Mouse (Mus musculus) heart, postnatal 0 days (tissue): ENCODE data around the gene Baiap3. TPM values are rescaled to one million over a fixed set of nuclear protein-coding genes. Genes with fewer than 3 reads are reported as not detected.

ENCODE experiments used
- ATAC-seq: fragments of 200-750 bp; cut with Nextera tagmentation; 2 replicates; pipeline ENCODE4 v1.8.0; 2017; ENCODE audit warnings: low read depth, moderate number of reproducible peaks, moderate library complexity; ENCODE audit not compliant: insufficient read depth
- DNase-seq: peaks from one replicate; pipeline ENCODE4 v3.0.0-alpha.2; 2016; ENCODE audit warnings: low spot score
- H3K27ac ChIP-seq: fragments of 300-500 bp; sonication (generic); 2 replicates; pipeline ENCODE4 v1.5.1; 2014; ENCODE audit warnings: low read depth, mild to moderate bottlenecking
- H3K27me3 ChIP-seq: fragments of 300-500 bp; sonication (generic); 2 replicates; pipeline ENCODE4 v1.6.1; 2014; ENCODE audit warnings: low read length, mixed read lengths; ENCODE audit not compliant: control insufficient read depth, insufficient read depth
- H3K36me3 ChIP-seq: fragments of 300-500 bp; sonication (generic); replicated peaks from 2 replicates; pipeline ENCODE4 v1.6.1; 2014; ENCODE audit warnings: low read length, mixed read lengths; ENCODE audit not compliant: control insufficient read depth, insufficient read depth
- H3K4me1 ChIP-seq: fragments of 300-500 bp; sonication (generic); 2 replicates; pipeline ENCODE4 v1.6.1; 2014; ENCODE audit warnings: antibody characterized with exemption; ENCODE audit not compliant: control insufficient read depth, insufficient read depth
- H3K4me2 ChIP-seq: fragments of 300-500 bp; sonication (generic); 2 replicates; pipeline ENCODE4 v1.6.1; 2014; ENCODE audit warnings: low read depth, mild to moderate bottlenecking, low read length, moderate library complexity
- H3K4me3 ChIP-seq: fragments of 300-500 bp; sonication (generic); 2 replicates; pipeline ENCODE4 v1.5.1; 2014; ENCODE audit warnings: low read depth, low read length
- H3K9ac ChIP-seq: fragments of 300-500 bp; sonication (generic); replicated peaks from 2 replicates; pipeline ENCODE4 v1.6.1; 2014; ENCODE audit warnings: low read depth, low read length, mixed read lengths
- H3K9me3 ChIP-seq: fragments of 300-500 bp; sonication (generic); replicated peaks from 2 replicates; pipeline ENCODE4 v1.6.1; 2016; ENCODE audit warnings: low read length; ENCODE audit not compliant: control insufficient read depth
- CTCF ChIP-seq: IDR thresholded peaks from 2 replicates; pipeline ENCODE4 v1.5.1; 2016; ENCODE audit warnings: antibody characterized with exemption, control low read depth, low read depth
- EP300 ChIP-seq: IDR thresholded peaks from 2 replicates; pipeline ENCODE4 v1.6.1; 2016; ENCODE audit warnings: antibody characterized with exemption, low read depth
- WGBS: fragments of 180-500 bp; shearing (Covaris S2); extraction: QIAGEN DNeasy Blood & Tissue Kit; methylation state at CpG from one replicate; pipeline ENCODE4 v1.1.7; 2014; 5-methylcytosine and 5-hydroxymethylcytosine counted together
- polyA plus RNA-seq: library from polyadenylated mRNA; unstranded; fragments of >200 nt; fragmentation: Nextera tagmentation; extraction: Ambion mirVana; gene quantifications from 2 replicates; pipeline ENCODE4 v1.2.1, GENCODE M21; 2015
- total RNA-seq: library from RNA; depleted of rRNA; stranded (reverse); fragments of >200 nt; gene quantifications from 2 replicates; pipeline ENCODE4 v1.2.3, GENCODE M21; 2014; ENCODE audit warnings: low replicate concordance; rRNA removed

Baiap3 gene
- total RNA-seq (2.1 TPM in 1 of 2 replicates, not detected in the other), polyA plus RNA-seq (0.12 and 0.22 TPM in 2 replicates)

DNA sequence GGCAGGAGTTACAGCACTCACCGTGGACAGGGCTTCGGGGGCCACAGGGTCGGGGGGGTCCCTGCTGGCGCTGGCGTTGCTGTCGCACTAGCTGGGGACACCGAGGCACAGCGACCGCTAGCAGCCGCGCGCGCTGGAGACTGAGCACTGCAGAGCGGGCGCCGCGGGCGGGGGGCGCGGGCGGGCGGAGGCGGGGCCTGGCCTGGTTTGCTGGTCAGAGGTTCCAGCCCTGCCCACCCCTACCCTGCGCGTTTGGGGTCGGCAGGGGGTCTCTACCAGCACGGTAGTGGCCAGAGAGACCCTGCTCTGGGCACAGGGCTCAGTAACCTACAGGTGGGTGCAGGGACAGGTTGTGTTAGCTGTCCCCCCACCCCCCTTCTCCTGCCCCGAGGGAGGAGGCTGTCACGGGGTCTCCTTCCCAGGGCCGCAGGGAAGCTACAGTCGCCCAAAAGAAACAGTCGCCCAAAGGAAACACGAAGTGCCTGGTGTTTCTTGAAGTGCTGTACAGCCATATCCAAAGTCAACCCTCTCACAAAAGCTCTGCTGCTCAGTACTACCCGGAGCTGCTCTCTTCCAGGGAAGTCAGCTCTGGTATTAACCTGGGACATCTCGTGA lies at the start of gene Baiap3:
TSS of gene Baiap3 (minus strand) at position 225 of the 615 bp plus-strand sequence.
- 5% methylated on average over 35 of the region's 35 CpGs for WGBS
- no peak within 1 kb of the TSS for H3K27ac ChIP-seq
- H3K4me1 ChIP-seq = peaks cover 5% of the 10 kb centered on the region; the same call in 1 of the 2 replicates
- H3K4me2 ChIP-seq = peak within 1 kb of the TSS; percentile 59
- no peak within 1 kb of the TSS; the same call in 1 of the 2 replicates for H3K9ac ChIP-seq
- peak within 1 kb of the TSS; percentile 35 for H3K4me3 ChIP-seq
- TF ChIP-seq EP300 (no peak), CTCF (no peak)
- H3K36me3 ChIP-seq = peaks cover 12% of the 10 kb centered on the region; the same call in 1 of the 2 replicates
- H3K27me3 ChIP-seq = peaks cover 25% of the 10 kb centered on the region
- DNase-seq (no peak), ATAC-seq (peak; percentile 36; the same call in 1 of the 2 replicates)
- H3K9me3 ChIP-seq = no peaks in the 10 kb centered on the region

DNA sequence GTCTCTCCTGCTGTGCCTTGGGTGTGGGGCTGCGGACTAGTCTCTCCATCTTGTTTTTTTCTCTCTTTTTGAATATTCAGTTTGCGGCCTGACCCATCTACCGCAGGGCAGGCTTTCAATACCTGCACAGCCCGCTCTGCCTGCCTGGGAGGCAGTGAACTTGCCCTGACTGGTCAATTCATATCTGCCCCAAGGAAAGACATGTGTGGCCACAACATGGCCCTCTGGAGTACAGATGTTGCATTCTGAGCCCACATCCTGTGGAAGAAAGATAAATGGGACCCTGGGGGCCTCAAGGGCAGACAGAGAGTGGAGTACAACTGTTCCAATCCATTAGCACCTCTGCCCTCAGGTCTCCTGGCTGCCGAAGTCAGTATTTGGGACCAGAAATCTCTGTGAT lies 41.9 kb upstream of the Baiap3 start, which contains the start of gene Prss34:
TSS of gene Prss34 (plus strand) at position 301 of the 400 bp plus-strand sequence.
- Histone ChIP-seq H3K4me1 (no peaks in the 10 kb centered on the region), H3K36me3 (no peaks in the 10 kb centered on the region), H3K27me3 (peaks cover 6% of the 10 kb centered on the region; the same call in 1 of the 2 replicates), H3K27ac (no peak within 1 kb of the TSS), H3K9me3 (no peaks in the 10 kb centered on the region), H3K4me3 (no peak within 1 kb of the TSS), H3K9ac (no peak within 1 kb of the TSS), H3K4me2 (no peak within 1 kb of the TSS)
- no peak for DNase-seq
- TF ChIP-seq CTCF = no peak
- TF ChIP-seq EP300 = no peak
- 72% methylated on average over 5 of the region's 5 CpGs for WGBS
- ATAC-seq = no peak

- no peaks in the 10 kb centered on the region for H3K4me1 ChIP-seq
- H3K9ac ChIP-seq = no peak overlapping the region
- 0 out of 2 replicates have a peak, but pooled peaks cover 3% of the 10 kb centered on the region for H3K27me3 ChIP-seq
- H3K4me2 ChIP-seq = no peak overlapping the region
- H3K36me3 ChIP-seq = no peaks in the 10 kb centered on the region
- no peak overlapping the region for H3K4me3 ChIP-seq
- TF ChIP-seq EP300 (no peak), CTCF (no peak)
- H3K27ac ChIP-seq = no peak overlapping the region
- 36% methylated on average over 1 of the region's 1 CpGs for WGBS
- DNase-seq = no peak
- no peak for ATAC-seq
- no peaks in the 10 kb centered on the region for H3K9me3 ChIP-seq
Observed at GRCm38 (mm10) chr17:25294111-25294510, 37.9 kb upstream of the Baiap3 start.

DNA sequence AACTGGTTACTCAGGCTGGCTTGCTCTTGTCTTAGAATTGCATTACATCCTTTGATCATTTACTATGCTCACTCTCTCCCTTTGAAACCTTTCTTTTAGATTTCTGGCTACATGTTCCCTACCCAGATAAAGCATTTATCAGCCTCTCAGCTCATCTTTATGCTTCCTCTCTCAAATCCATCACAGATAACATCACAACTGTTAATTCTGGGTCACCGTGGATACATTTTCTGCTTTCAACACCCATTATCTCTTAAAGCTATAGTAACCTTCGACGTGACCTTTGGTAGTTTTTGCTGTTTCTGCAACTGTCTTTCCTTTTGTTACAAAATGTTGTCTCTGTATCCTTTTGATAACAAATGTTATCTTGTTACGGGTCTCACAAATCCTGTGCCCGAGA lies 37.3 kb upstream of the Baiap3 start:
- H3K27ac ChIP-seq = no peak overlapping the region
- no peak overlapping the region for H3K9ac ChIP-seq
- no peaks in the 10 kb centered on the region for H3K4me1 ChIP-seq
- H3K36me3 ChIP-seq = no peaks in the 10 kb centered on the region
- H3K9me3 ChIP-seq = no peaks in the 10 kb centered on the region
- TF ChIP-seq CTCF = no peak
- no peak for TF ChIP-seq EP300
- ATAC-seq (no peak), DNase-seq (no peak)
- WGBS = 36% methylated on average over 5 of the region's 5 CpGs
- 0 out of 2 replicates have a peak, but pooled peaks cover 3% of the 10 kb centered on the region for H3K27me3 ChIP-seq
- H3K4me2 ChIP-seq = no peak overlapping the region
- H3K4me3 ChIP-seq = no peak overlapping the region

- H3K9me3 ChIP-seq = no peaks in the 10 kb centered on the region
- no peak for ATAC-seq
- H3K27ac ChIP-seq = no peak overlapping the region
- no peak for DNase-seq
- no peak overlapping the region for H3K9ac ChIP-seq
- no peaks in the 10 kb centered on the region for H3K4me1 ChIP-seq
- H3K4me2 ChIP-seq = no peak overlapping the region
- H3K36me3 ChIP-seq = no peaks in the 10 kb centered on the region
- H3K27me3 ChIP-seq = 0 out of 2 replicates have a peak, but pooled peaks cover 3% of the 10 kb centered on the region
- WGBS = 33% methylated on average over 4 of the region's 4 CpGs
- no peak overlapping the region for H3K4me3 ChIP-seq
- TF ChIP-seq EP300 (no peak), CTCF (no peak)
Observed at GRCm38 (mm10) chr17:25290411-25290810, 34.2 kb upstream of the Baiap3 start.

GRCm38 (mm10) chr17:25288842-25289241 lies 32.7 kb upstream of the Baiap3 start:
- H3K4me2 ChIP-seq = no peak overlapping the region
- H3K9ac ChIP-seq = no peak overlapping the region
- no peak overlapping the region for H3K27ac ChIP-seq
- H3K9me3 ChIP-seq = no peaks in the 10 kb centered on the region
- no peaks in the 10 kb centered on the region for H3K36me3 ChIP-seq
- TF ChIP-seq EP300 = no peak
- peak; percentile 64 for TF ChIP-seq CTCF
- ATAC-seq = peak; percentile 44; the same call in 1 of the 2 replicates
- peak; percentile 39 for DNase-seq
- WGBS = 26% methylated on average over 4 of the region's 4 CpGs
- no peaks in the 10 kb centered on the region for H3K4me1 ChIP-seq
- H3K4me3 ChIP-seq = no peak overlapping the region
- no peaks in the 10 kb centered on the region for H3K27me3 ChIP-seq
